Mouse (Mus musculus) hindbrain, embryonic 16.5 days (tissue): ENCODE measurements around the gene Rapgef1. TPM values are rescaled to one million over a fixed set of nuclear protein-coding genes. Genes with fewer than 3 reads are reported as not detected.

ENCODE experiments used
- ATAC-seq: fragments of 200-750 bp; cut with Nextera tagmentation; 2 replicates; pipeline ENCODE4 v1.8.0; 2017; ENCODE audit warnings: moderate TSS enrichment, moderate library complexity
- H3K27ac ChIP-seq: fragments of 300-500 bp; sonication (generic); 2 replicates; pipeline ENCODE4 v1.5.1; 2014; ENCODE audit warnings: low read depth, mild to moderate bottlenecking, control low read depth, low read length, moderate library complexity
- H3K27me3 ChIP-seq: fragments of 300-500 bp; sonication (generic); replicated peaks from 2 replicates; pipeline ENCODE4 v1.6.1; 2014; ENCODE audit warnings: low read length; ENCODE audit not compliant: control insufficient read depth, insufficient read depth
- H3K36me3 ChIP-seq: fragments of 300-500 bp; sonication (generic); 2 replicates; pipeline ENCODE4 v1.6.1; 2014; ENCODE audit warnings: mild to moderate bottlenecking, low read length, moderate library complexity, mixed read lengths; ENCODE audit not compliant: control insufficient read depth, insufficient read depth
- H3K4me1 ChIP-seq: fragments of 300-500 bp; sonication (generic); 2 replicates; pipeline ENCODE4 v1.6.1; 2014; ENCODE audit warnings: low read depth, low read length; ENCODE audit not compliant: control insufficient read depth, insufficient read depth
- H3K4me2 ChIP-seq: fragments of 300-500 bp; sonication (generic); 2 replicates; pipeline ENCODE4 v1.6.1; 2014; ENCODE audit warnings: mild to moderate bottlenecking, low read length, control low read depth, moderate library complexity
- H3K4me3 ChIP-seq: fragments of 300-500 bp; sonication (generic); 2 replicates; pipeline ENCODE4 v1.5.1; 2014; ENCODE audit warnings: mild to moderate bottlenecking, low read length, control low read depth, moderate library complexity
- H3K9ac ChIP-seq: fragments of 300-500 bp; sonication (generic); 2 replicates; pipeline ENCODE4 v1.6.1; 2014; ENCODE audit warnings: low read depth, mild to moderate bottlenecking, control low read depth, low read length, moderate library complexity
- H3K9me3 ChIP-seq: fragments of 300-500 bp; sonication (generic); 2 replicates; pipeline ENCODE4 v1.6.1; 2014; ENCODE audit warnings: mild to moderate bottlenecking, low read length, moderate library complexity; ENCODE audit not compliant: control insufficient read depth
- WGBS: fragments of 180-500 bp; shearing (Covaris S2); extraction: QIAGEN DNeasy Blood & Tissue Kit; methylation state at CpG from one replicate; pipeline ENCODE4 v1.1.7; 2014; 5-methylcytosine and 5-hydroxymethylcytosine counted together
- polyA plus RNA-seq: library from polyadenylated mRNA; unstranded; fragments of >200 nt; fragmentation: Nextera tagmentation; extraction: Ambion mirVana; gene quantifications from 2 replicates; pipeline ENCODE4 v1.2.1, GENCODE M21; 2015

Rapgef1 gene
- polyA plus RNA-seq, 1 experiment from 2014 or later, result 14.8 TPM

DNA sequence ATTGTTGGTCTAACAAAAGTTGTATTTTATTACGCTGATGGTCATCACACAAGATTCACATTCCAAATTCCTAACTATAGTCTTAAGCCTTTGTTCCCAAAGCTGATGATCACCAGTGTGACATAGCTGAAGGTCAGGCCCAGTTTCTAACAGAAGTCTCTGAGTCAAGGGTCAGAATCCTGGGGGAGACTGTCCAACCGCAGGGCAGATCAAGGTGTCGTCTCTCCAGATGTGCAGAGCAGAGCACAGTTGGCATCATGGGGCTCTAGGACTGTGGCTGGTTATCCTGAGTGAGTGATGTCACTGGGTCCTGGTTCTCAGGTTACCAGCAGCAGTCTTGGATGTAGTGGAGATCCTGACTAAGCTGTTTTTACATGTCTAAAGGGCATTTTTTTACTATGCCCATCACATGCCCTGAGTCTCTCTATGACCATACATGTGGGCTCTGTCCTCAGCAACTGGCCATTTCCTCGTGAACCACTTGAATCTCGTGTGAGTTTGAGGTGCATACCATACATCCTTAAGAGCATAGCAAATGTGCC lies 16.5 kb downstream of the Rapgef1 start:
- Histone ChIP-seq H3K9ac (no peak overlapping the region), H3K27ac (no peak overlapping the region), H3K36me3 (no peaks in the 10 kb centered on the region), H3K27me3 (no peaks in the 10 kb centered on the region), H3K9me3 (no peaks in the 10 kb centered on the region), H3K4me1 (peaks cover 13% of the 10 kb centered on the region), H3K4me3 (no peak overlapping the region), H3K4me2 (no peak overlapping the region)
- no peak for ATAC-seq
- WGBS, result 94% methylated on average over 5 of the region's 5 CpGs

DNA sequence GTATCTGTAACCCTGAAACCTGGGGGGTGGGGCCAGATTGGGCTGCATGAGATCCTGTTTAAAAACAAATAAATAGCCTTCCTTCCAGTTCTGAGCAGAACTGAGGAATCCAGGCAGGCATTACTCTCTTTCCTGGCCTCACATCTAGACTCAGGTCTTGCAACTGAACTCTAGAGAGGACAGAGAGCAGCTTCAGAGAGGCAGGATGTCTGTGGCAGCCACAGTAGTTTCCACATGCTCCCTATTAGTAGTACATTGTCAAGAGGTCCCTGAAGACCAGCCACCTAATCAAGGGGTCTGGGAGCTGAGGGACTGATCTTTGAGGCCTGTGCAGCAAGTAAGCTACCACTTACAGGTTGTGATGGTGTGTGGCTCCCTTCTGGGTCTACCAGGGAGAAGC lies 18.0 kb downstream of the Rapgef1 start:
- Histone ChIP-seq H3K27me3 (no peaks in the 10 kb centered on the region), H3K4me3 (no peak overlapping the region), H3K9ac (no peak overlapping the region), H3K9me3 (no peaks in the 10 kb centered on the region), H3K27ac (0 out of 2 replicates have a peak overlapping the region, but pooled peaks have one; percentile 12), H3K4me2 (no peak overlapping the region), H3K4me1 (peaks cover 13% of the 10 kb centered on the region), H3K36me3 (no peaks in the 10 kb centered on the region)
- no peak for ATAC-seq

DNA sequence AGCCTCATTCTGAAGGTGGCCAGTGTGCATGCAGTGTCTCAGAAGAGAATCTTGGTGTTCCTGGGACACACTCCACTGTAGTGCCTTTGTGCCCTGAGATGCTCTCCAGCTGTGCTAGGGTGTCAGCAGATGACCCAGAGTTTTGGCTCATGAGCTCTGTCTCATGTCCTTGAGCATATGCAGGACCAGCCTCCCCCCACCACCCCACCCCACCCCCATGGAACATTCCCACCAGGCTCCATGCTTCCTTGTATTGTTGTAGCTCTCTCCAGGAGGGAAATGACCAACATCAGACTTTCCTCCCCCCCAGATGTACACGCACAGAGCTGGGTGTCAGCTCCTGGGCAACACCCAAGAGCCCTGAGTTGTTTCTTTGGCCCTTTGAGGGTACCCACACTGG lies 19.9 kb downstream of the Rapgef1 start:
- H3K36me3 ChIP-seq, result no peaks in the 10 kb centered on the region
- H3K4me3 ChIP-seq, result no peak overlapping the region
- no peak overlapping the region for H3K4me2 ChIP-seq
- no peaks in the 10 kb centered on the region for H3K9me3 ChIP-seq
- no peaks in the 10 kb centered on the region for H3K27me3 ChIP-seq
- no peak overlapping the region for H3K9ac ChIP-seq
- no peak overlapping the region for H3K27ac ChIP-seq
- 67% methylated on average over 1 of the region's 1 CpGs for WGBS
- no peak for ATAC-seq
- H3K4me1 ChIP-seq, result peaks cover 7% of the 10 kb centered on the region

DNA sequence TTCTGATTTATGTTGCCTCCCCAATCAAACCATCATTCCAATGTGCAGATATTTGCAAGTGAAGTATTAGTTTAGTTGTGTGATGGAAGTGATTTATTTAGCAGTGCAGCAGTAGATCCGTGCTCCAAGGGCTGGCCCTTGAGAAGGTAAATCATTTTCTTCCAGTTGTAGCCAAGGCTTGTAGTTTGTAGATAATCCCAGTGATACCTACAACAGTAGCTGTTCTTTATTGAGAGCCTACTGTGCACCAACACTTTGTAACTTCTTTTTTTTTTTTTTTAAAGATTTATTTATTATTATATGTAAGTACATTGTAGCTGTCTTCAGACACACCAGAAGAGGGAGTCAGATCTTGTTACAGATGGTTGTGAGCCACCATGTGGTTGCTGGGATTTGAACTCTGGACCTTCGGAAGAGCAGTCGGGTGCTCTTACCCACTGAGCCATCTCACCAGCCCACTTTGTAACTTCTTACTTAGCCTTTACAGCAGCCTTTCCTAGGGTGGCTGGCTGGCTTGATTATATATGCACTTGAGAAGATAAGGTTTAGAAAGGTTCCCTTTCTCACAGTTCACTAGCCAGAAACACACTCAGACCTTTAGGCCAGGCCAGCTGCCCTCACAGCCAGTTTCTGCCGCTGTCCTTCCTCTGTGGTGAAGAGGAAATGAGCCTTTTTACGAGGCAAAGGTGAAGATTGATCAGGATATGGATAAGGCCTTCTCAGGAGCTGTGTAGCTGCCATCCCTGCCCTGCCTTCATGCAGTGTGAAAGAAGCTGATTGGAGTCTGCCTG lies 20.6 kb downstream of the Rapgef1 start:
- Histone ChIP-seq H3K4me3 (no peak overlapping the region), H3K27me3 (no peaks in the 10 kb centered on the region), H3K36me3 (no peaks in the 10 kb centered on the region), H3K27ac (no peak overlapping the region), H3K4me2 (no peak overlapping the region), H3K9ac (no peak overlapping the region), H3K9me3 (no peaks in the 10 kb centered on the region), H3K4me1 (no peaks in the 10 kb centered on the region; the same call in 1 of the 2 replicates)
- ATAC-seq, result no peak
- 84% methylated on average over 5 of the region's 5 CpGs for WGBS

DNA sequence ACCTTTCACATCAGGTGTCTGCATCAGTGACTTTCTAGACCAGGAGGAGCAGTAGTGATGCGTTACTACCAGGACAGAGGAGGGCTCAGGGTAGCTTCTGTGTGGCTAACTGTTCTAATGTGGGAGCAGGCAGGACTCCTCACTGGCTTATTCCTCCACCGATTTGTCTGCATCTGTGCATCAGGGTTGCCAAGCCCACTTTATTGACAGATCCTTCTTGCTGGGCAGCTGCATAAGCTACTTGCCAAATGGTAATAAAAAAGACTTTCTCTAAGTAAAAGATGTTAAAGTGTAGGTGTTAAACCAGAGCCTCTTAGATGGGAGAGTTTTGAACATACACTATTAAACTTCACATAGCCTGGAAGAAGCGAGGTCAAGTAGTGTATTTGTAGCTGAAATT lies 22.2 kb downstream of the Rapgef1 start:
- no peaks in the 10 kb centered on the region for H3K36me3 ChIP-seq
- H3K27ac ChIP-seq, result no peak overlapping the region
- no peaks in the 10 kb centered on the region for H3K27me3 ChIP-seq
- no peak overlapping the region for H3K9ac ChIP-seq
- no peak overlapping the region for H3K4me2 ChIP-seq
- H3K4me3 ChIP-seq, result no peak overlapping the region
- WGBS, result 92% methylated on average over 3 of the region's 3 CpGs
- H3K4me1 ChIP-seq, result no peaks in the 10 kb centered on the region
- no peak for ATAC-seq
- no peaks in the 10 kb centered on the region for H3K9me3 ChIP-seq

DNA sequence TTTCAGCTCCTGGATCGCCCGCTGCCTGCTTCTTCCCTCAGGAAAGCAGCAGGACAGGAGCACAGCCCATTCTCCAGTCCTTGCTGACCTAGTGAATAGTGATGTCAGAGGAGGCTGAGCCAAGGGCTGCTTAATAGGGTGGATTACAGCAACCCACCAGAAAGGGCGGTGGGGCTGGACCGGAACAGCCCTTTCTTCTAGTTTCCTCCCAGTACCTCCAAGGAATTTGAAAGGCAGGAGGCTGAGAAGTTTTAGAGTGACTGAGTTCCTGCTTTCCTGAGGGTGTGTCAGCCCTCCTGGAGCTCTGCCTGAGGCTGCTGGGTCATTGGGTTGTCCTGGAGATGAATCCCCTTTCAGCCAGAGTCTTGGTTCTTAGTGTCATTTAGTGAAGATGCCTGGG lies 23.9 kb downstream of the Rapgef1 start:
- Histone ChIP-seq H3K4me2 (no peak overlapping the region), H3K9ac (no peak overlapping the region), H3K27me3 (no peaks in the 10 kb centered on the region), H3K9me3 (no peaks in the 10 kb centered on the region), H3K27ac (0 out of 2 replicates have a peak overlapping the region, but pooled peaks have one; percentile 7), H3K4me1 (no peaks in the 10 kb centered on the region; the same call in 1 of the 2 replicates), H3K4me3 (no peak overlapping the region), H3K36me3 (no peaks in the 10 kb centered on the region)
- WGBS, result 62% methylated on average over 4 of the region's 4 CpGs
- no peak for ATAC-seq

DNA sequence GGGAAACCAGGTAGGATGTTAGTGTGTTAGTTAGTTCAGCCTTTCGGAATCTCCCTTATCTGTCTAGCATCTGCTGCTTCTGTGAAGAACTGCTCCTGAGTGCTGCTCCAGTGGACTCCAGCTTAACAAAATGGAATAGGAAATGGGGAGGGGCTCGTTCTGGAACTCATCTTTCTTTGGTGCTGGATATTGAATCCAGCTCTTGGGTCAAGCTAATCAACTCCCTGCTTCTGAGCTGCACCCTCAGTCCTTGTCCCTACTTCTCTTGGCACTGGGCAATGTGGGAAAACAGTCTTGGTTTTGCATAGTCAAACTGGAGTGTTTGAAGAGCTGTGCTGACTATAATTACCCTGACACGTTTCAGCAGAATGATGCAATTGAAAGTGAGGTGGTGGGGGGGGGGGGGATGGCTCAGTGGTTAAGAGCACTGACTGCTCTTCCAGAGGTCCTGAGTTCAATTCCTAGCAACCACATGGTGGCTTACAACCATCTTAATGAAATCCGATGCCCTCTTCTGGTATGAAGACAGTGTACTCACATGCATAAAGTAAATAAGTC lies 25.6 kb downstream of the Rapgef1 start:
- ATAC-seq, result no peak
- H3K9me3 ChIP-seq, result no peaks in the 10 kb centered on the region
- H3K4me1 ChIP-seq, result no peaks in the 10 kb centered on the region; the same call in 1 of the 2 replicates
- no peak overlapping the region for H3K4me2 ChIP-seq
- no peak overlapping the region for H3K27ac ChIP-seq
- H3K27me3 ChIP-seq, result no peaks in the 10 kb centered on the region
- H3K36me3 ChIP-seq, result no peaks in the 10 kb centered on the region
- WGBS, result 78% methylated on average over 4 of the region's 4 CpGs
- H3K9ac ChIP-seq, result no peak overlapping the region
- no peak overlapping the region for H3K4me3 ChIP-seq

DNA sequence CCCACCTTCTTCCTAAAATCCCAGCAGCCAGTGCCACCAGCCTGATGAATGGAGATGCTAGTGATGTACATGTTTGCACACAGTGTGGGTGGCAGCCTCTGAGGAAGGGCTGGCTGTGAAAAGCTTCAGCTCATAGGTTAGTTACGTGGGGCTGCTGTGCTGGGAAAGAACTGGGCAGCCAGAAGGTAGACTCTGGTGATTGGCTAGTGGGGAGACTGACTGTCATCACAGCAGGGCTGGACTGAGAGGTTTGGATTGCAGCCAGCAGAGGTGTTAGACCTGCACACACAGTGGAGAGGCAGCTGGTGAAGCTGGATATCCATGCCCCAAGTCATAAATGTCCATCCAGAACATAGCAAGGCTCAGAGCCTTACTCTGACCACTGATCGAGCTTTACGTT lies 27.1 kb downstream of the Rapgef1 start:
- Histone ChIP-seq H3K9ac (no peak overlapping the region), H3K27me3 (no peaks in the 10 kb centered on the region), H3K36me3 (no peaks in the 10 kb centered on the region), H3K27ac (no peak overlapping the region), H3K4me2 (no peak overlapping the region), H3K4me3 (no peak overlapping the region), H3K9me3 (no peaks in the 10 kb centered on the region), H3K4me1 (no peaks in the 10 kb centered on the region; the same call in 1 of the 2 replicates)
- WGBS, result 75% methylated on average over 3 of the region's 3 CpGs
- ATAC-seq, result peak; percentile 30

DNA sequence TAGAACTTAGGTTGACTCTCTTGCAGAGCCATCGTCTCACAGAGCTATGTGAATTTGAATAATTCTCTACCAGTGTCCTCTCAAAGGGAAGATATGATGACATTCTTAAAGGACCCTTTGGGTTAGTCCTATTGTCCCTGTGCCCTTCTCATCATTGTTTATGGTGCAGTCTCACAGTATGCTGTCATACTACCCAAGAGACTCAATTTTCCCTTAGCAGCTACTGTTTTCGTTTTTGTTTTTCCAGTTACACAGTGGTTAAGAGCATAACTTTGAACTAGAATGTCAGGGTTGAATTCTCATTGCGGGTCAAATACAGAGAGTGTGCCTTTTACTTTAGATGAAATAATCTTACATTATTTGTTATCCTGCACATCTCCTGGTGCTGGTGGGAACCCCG lies 27.6 kb downstream of the Rapgef1 start:
- ATAC-seq, result no peak
- no peak overlapping the region for H3K4me2 ChIP-seq
- H3K27ac ChIP-seq, result no peak overlapping the region
- no peak overlapping the region for H3K9ac ChIP-seq
- H3K36me3 ChIP-seq, result no peaks in the 10 kb centered on the region
- no peak overlapping the region for H3K4me3 ChIP-seq
- no peaks in the 10 kb centered on the region for H3K9me3 ChIP-seq
- WGBS, result 86% methylated on average over 4 of the region's 4 CpGs
- no peaks in the 10 kb centered on the region for H3K27me3 ChIP-seq
- H3K4me1 ChIP-seq, result no peaks in the 10 kb centered on the region; the same call in 1 of the 2 replicates
